8 mouse cellular contexts compared by ENCODE assay signal in genomic region chr6:148046881-148047649, GRCm38 (mm10). TPM values are rescaled to one million over a fixed set of nuclear protein-coding genes. Genes with fewer than 3 reads are reported as not detected.
DNase-seq lines count a peak whose midpoint lies in the region; ATAC-seq lines count a peak whose summit lies in the region.

Gene Far2, plus strand, starts transcription at chr6:148047259.

- no peaks in the 10 kb centered on the region for H3K9me3 ChIP-seq in kidney, embryonic 14.5 days (ENCODE audit: control insufficient read depth, low read length)
- H3K9me3 ChIP-seq in forebrain, embryonic 15.5 days, result no peaks in the 10 kb centered on the region
- no peaks in the 10 kb centered on the region for H3K9me3 ChIP-seq in stomach, embryonic 14.5 days (ENCODE audit: control insufficient read depth, low read depth, low read length)

- DNase-seq in kidney, postnatal 25 days, result no peak
- DNase-seq in cerebellum, adult 11-12 months, result peak; percentile 53
- DNase-seq in large intestine, adult 2 months (ENCODE audit: low read depth, low spot score), result no peak
- peak; percentile 9 to 29 for DNase-seq in lung, postnatal 4 days
- no peak for DNase-seq in thymus, adult 18-20 months

- 0 out of 2 replicates have a peak, but pooled peaks cover 3% of the 10 kb centered on the region for H3K27me3 ChIP-seq in kidney, embryonic 14.5 days (ENCODE audit: control insufficient read depth, insufficient read depth, low read length)
- H3K27me3 ChIP-seq in forebrain, embryonic 15.5 days, result no peaks in the 10 kb centered on the region
- no peaks in the 10 kb centered on the region for H3K27me3 ChIP-seq in stomach, embryonic 14.5 days (ENCODE audit: control insufficient read depth, insufficient read depth, low read length)

- H3K4me1 ChIP-seq in kidney, embryonic 14.5 days (ENCODE audit: control insufficient read depth, insufficient read depth, low read length), result peaks cover 7% of the 10 kb centered on the region
- 0 out of 2 replicates have a peak, but pooled peaks cover 5% of the 10 kb centered on the region for H3K4me1 ChIP-seq in forebrain, embryonic 15.5 days
- no peaks in the 10 kb centered on the region for H3K4me1 ChIP-seq in stomach, embryonic 14.5 days (ENCODE audit: control insufficient read depth, insufficient read depth, low read length)

- H3K36me3 ChIP-seq in kidney, embryonic 14.5 days (ENCODE audit: control insufficient read depth, insufficient read depth, low read length), result no peaks in the 10 kb centered on the region
- H3K36me3 ChIP-seq in forebrain, embryonic 15.5 days, result no peaks in the 10 kb centered on the region
- H3K36me3 ChIP-seq in stomach, embryonic 14.5 days (ENCODE audit: control insufficient read depth, insufficient read depth, low read length), result no peaks in the 10 kb centered on the region

- H3K4me2 ChIP-seq in kidney, embryonic 14.5 days (replicated peaks; ENCODE audit: low read depth, low read length), result peak within 1 kb of the TSS; percentile 75
- H3K4me2 ChIP-seq in forebrain, embryonic 15.5 days (replicated peaks), result peak within 1 kb of the TSS; percentile 48
- H3K4me2 ChIP-seq in stomach, embryonic 14.5 days (replicated peaks; ENCODE audit: low read depth, low read length), result peak within 1 kb of the TSS; percentile 66

- H3K9ac ChIP-seq in kidney, embryonic 14.5 days (ENCODE audit: low read depth, low read length), result peak within 1 kb of the TSS; percentile 38; the same call in 1 of the 2 replicates
- peak within 1 kb of the TSS; percentile 44 for H3K9ac ChIP-seq in forebrain, embryonic 15.5 days (replicated peaks)
- H3K9ac ChIP-seq in stomach, embryonic 14.5 days (replicated peaks; ENCODE audit: low read depth, low read length), result peak within 1 kb of the TSS; percentile 31

- peak; percentile 84; the same call in 1 of the 2 replicates for ATAC-seq in kidney, embryonic 14.5 days (ENCODE audit: low FRiP score, low TSS enrichment)
- ATAC-seq in forebrain, embryonic 15.5 days (replicated peaks), result peak; percentile 83
- peak; percentile 56; the same call in 1 of the 2 replicates for ATAC-seq in stomach, embryonic 14.5 days (ENCODE audit: insufficient number of reproducible peaks, insufficient read depth, low FRiP score, low read depth)

- H3K27ac ChIP-seq in kidney, embryonic 14.5 days (ENCODE audit: low read depth, low read length), result no peak within 1 kb of the TSS
- H3K27ac ChIP-seq in forebrain, embryonic 15.5 days (replicated peaks), result peak within 1 kb of the TSS; percentile 12; the same call in 1 of the 2 replicates
- no peak within 1 kb of the TSS for H3K27ac ChIP-seq in stomach, embryonic 14.5 days (ENCODE audit: low read length)

- 2% methylated on average over 34 of the region's 34 CpGs for WGBS in kidney, embryonic 14.5 days
- WGBS in forebrain, embryonic 15.5 days, result 2% methylated on average over 34 of the region's 34 CpGs
- WGBS in large intestine, adult 2 months, result 2% methylated on average over 34 of the region's 34 CpGs
- WGBS in stomach, embryonic 14.5 days, result 2% methylated on average over 34 of the region's 34 CpGs

- H3K4me3 ChIP-seq in kidney, embryonic 14.5 days (ENCODE audit: low read length), result peak within 1 kb of the TSS; percentile 42
- H3K4me3 ChIP-seq in forebrain, embryonic 15.5 days, result peak within 1 kb of the TSS; percentile 43
- peak within 1 kb of the TSS; percentile 34 for H3K4me3 ChIP-seq in stomach, embryonic 14.5 days (ENCODE audit: low read depth, low read length)

RNA-seq across cellular contexts. Expression of gene Far2, which starts in this region (rescaled TPM):
- polyA plus RNA-seq in kidney, embryonic 14.5 days (2014; fragmentation: Nextera tagmentation; extraction: Ambion mirVana), result 3.7 and 4.3 TPM in 2 replicates
- polyA plus RNA-seq in forebrain, embryonic 15.5 days (2015; fragmentation: Nextera tagmentation; extraction: Ambion mirVana), result 12.4 and 13.0 TPM in 2 replicates
- polyA plus RNA-seq in large intestine, adult 2 months (2012; rRNA removed), result 19.2 and 42.2 TPM in 2 replicates
- 4.7 TPM in 2 replicates for polyA plus RNA-seq in stomach, embryonic 14.5 days (2014; fragmentation: Nextera tagmentation; extraction: Ambion mirVana)

Comparison
In these comparisons a context has a peak if more than half of its experiments do, and no peak if none do; other contexts are left out.
1. DNase-seq: peak in cerebellum, adult 11-12 months (single experiment) and lung, postnatal 4 days (2 of 2); none in kidney, postnatal 25 days (0 of 2), large intestine, adult 2 months (single experiment) and thymus, adult 18-20 months (0 of 2).
2. Peak in every context shown above with its lines, with median percentiles within 50 percentile points of each other: ATAC-seq, H3K4me2 ChIP-seq, H3K4me3 ChIP-seq and H3K9ac ChIP-seq.